Mouse (Mus musculus): Measurements from ENCODE around the gene Igfbp2.

- TF ChIP-seq CTCF (IDR thresholded peaks at IDR 0.05; ENCODE audit: low read depth) (no peak), EP300 (IDR thresholded peaks at IDR 0.05; ENCODE audit: low read depth) (no peak)
Measured at GRCm38 (mm10) chr1:72847849-72848380, 23.6 kb downstream of the Igfbp2 start.
